Mouse (Mus musculus): ENCODE results near the gene Txnl4b. TPM values are rescaled to one million over a fixed set of nuclear protein-coding genes. Genes with fewer than 3 reads are reported as not detected.
A peak's percentile ranks its signal among the peaks of the same experiment; 100 is the strongest.

Txnl4b gene
- total and polyA plus RNA-seq, 3 experiments, result 8.4 to 9.5 TPM; not detected in 1

- Histone ChIP-seq H3K79me2 (ENCODE audit: control insufficient read depth, insufficient read depth, low read length, poor library complexity) (peaks cover 1% of the 10 kb centered on the region; the same call in 1 of the 2 replicates), H3K36me3 (ENCODE audit: control insufficient read depth in 1 of 2, insufficient read depth in 2 of 2, low read length in 2 of 2) (peaks cover 0 to 13% of the 10 kb centered on the region in 2 experiments; a peak in 2 of 4 replicates), H3K4me3 (ENCODE audit: control insufficient read depth in 1 of 2, insufficient read depth in 1 of 2, low read depth in 2 of 2, low read length in 2 of 2) (peak within 1 kb of the TSS; percentile 56 to 73), H3K4me1 (ENCODE audit: control insufficient read depth in 1 of 2, insufficient read depth in 2 of 2, low read length in 2 of 2) (peaks cover 9 to 15% of the 10 kb centered on the region in 2 experiments), H3K9me3 (replicated peaks; ENCODE audit: insufficient read depth, low read length) (no peaks in the 10 kb centered on the region), H3K27ac (ENCODE audit: control insufficient read depth, low read depth, low read length) (peak within 1 kb of the TSS; percentile 90), H3K27me3 (ENCODE audit: control insufficient read depth in 1 of 2, insufficient read depth in 2 of 2, low read length in 2 of 2) (no peaks in the 10 kb centered on the region), H3K9ac (ENCODE audit: control insufficient read depth, low read depth, low read length, poor library complexity, severe bottlenecking) (peak within 1 kb of the TSS; percentile 68)
- peak; percentile 86 for DNase-seq (ENCODE audit: low read depth, low spot score)
- TF ChIP-seq KAT2A (conservative IDR thresholded peaks at IDR 0.05; ENCODE audit: low read depth, low read length) (no peak), MEF2A (IDR thresholded peaks at IDR 0.05; ENCODE audit: extremely low read depth, insufficient replicate concordance, low read depth, low read length, poor library complexity, severe bottlenecking) (no peak), JUND (IDR thresholded peaks at IDR 0.05; ENCODE audit: low read depth, low read length) (no peak), GABPA (IDR thresholded peaks at IDR 0.05; ENCODE audit: low read depth, low read length) (no peak), POLR2AphosphoS5 (IDR thresholded peaks at IDR 0.05; ENCODE audit: borderline replicate concordance, low read depth, low read length) (no peak), NRF1 (IDR thresholded peaks at IDR 0.05; ENCODE audit: insufficient read depth, low read depth, low read length, poor library complexity, severe bottlenecking) (no peak), ZKSCAN1 (IDR thresholded peaks at IDR 0.05; ENCODE audit: low read depth, low read length) (no peak), UBTF (IDR thresholded peaks at IDR 0.05; ENCODE audit: borderline replicate concordance, insufficient read depth, low read depth, low read length) (peak; percentile 79; the same call in 1 of the 2 replicates), USF2 (IDR thresholded peaks at IDR 0.05; ENCODE audit: borderline replicate concordance in 1 of 2, insufficient read depth in 1 of 2, low read depth in 1 of 2, low read length in 2 of 2) (no peak), ETS1 (IDR thresholded peaks at IDR 0.05; ENCODE audit: low read depth, low read length) (peak; percentile 95), RCOR1 (IDR thresholded peaks at IDR 0.05; ENCODE audit: low read depth, low read length) (peak; percentile 71; the same call in 1 of the 2 replicates), CTCF (IDR thresholded peaks at IDR 0.05 in 2 of 3, conservative IDR thresholded peaks at IDR 0.05 in 1 of 3; ENCODE audit: control insufficient read depth in 1 of 3, insufficient read depth in 1 of 3, low read depth in 2 of 3, low read length in 3 of 3, poor library complexity in 1 of 3, severe bottlenecking in 1 of 3) (peak; percentile 9 to 19 (median 13); a peak in 2 of 6 replicates), MYC (IDR thresholded peaks at IDR 0.05; ENCODE audit: low read depth, low read length) (peak; percentile 97), TBP (IDR thresholded peaks at IDR 0.05; ENCODE audit: low read depth, low read length) (peak; percentile 96), TAL1 (IDR thresholded peaks at IDR 0.05; ENCODE audit: low read length) (peak; percentile 79), CHD2 (IDR thresholded peaks at IDR 0.05; ENCODE audit: low read length) (no peak), MXI1 (IDR thresholded peaks at IDR 0.05; ENCODE audit: low read depth, low read length) (peak; percentile 97), NELFE (IDR thresholded peaks at IDR 0.05; ENCODE audit: low read depth, low read length) (no peak; the same call in 1 of the 2 replicates), MAFK (IDR thresholded peaks at IDR 0.05; ENCODE audit: borderline replicate concordance, low read depth, low read length) (no peak), CHD1 (IDR thresholded peaks at IDR 0.05; ENCODE audit: low read depth, low read length) (no peak), TCF12 (IDR thresholded peaks at IDR 0.05; ENCODE audit: low read depth, low read length) (peak; percentile 72), RAD21 (IDR thresholded peaks at IDR 0.05; ENCODE audit: low read depth, low read length) (no peak; the same call in 1 of the 2 replicates), POLR2A (IDR thresholded peaks at IDR 0.05; ENCODE audit: control insufficient read depth in 1 of 2, insufficient read depth in 1 of 2, low read depth in 1 of 2, low read length in 2 of 2, poor library complexity in 1 of 2) (peak; percentile 9 to 53; a peak in 2 of 4 replicates), SIN3A (IDR thresholded peaks at IDR 0.05; ENCODE audit: low read length) (peak; percentile 97), SMC3 (IDR thresholded peaks at IDR 0.05; ENCODE audit: low read depth, low read length) (no peak), EP300 (IDR thresholded peaks at IDR 0.05; ENCODE audit: low read depth in 1 of 2, low read length in 2 of 2) (peak; percentile 82 to 91), ZC3H11A (IDR thresholded peaks at IDR 0.05; ENCODE audit: low read depth, low read length) (no peak), MYB (IDR thresholded peaks at IDR 0.05; ENCODE audit: low read depth, low read length) (peak; percentile 74), USF1 (IDR thresholded peaks at IDR 0.05; ENCODE audit: low read depth, low read length) (no peak), HCFC1 (IDR thresholded peaks at IDR 0.05; ENCODE audit: low read depth, low read length) (peak; percentile 48), POLR2AphosphoS2 (IDR thresholded peaks at IDR 0.05; ENCODE audit: low read length) (no peak), BHLHE40 (IDR thresholded peaks at IDR 0.05; ENCODE audit: borderline replicate concordance, low read depth, low read length) (peak; percentile 42; the same call in 1 of the 2 replicates), GATA1 (IDR thresholded peaks at IDR 0.05; ENCODE audit: low read depth, low read length) (peak; percentile 85), MAZ (IDR thresholded peaks at IDR 0.05; ENCODE audit: low read depth, low read length) (0 out of 2 replicates have a peak, but pooled peaks have one; percentile 18)
Measured at GRCm38 (mm10) chr8:109614243-109615210, 48.8 kb downstream of the Txnl4b start, which contains the start of gene Pkd1l3. Pkd1l3 (plus strand) TSS chr8:109614517.

Measured in MEL (cell line).